Mouse (Mus musculus) large intestine, adult 2 months (tissue): ENCODE data around the gene Ulk2. TPM values are rescaled to one million over a fixed set of nuclear protein-coding genes. Genes with fewer than 3 reads are reported as not detected.
"Not testable (repeated sequence)": the region's sequence is repeated elsewhere in the genome, so short reads cannot be mapped to it uniquely, and the experiment has no call there.

ENCODE experiments used
- DNase-seq: peaks from one replicate; pipeline ENCODE4 v3.0.0-alpha.2; 2012; ENCODE audit warnings: low read depth, low spot score
- WGBS: fragments of 180-500 bp; shearing (Covaris S2); methylation state at CpG from one replicate; pipeline ENCODE4 v1.1.7; 2018; 5-methylcytosine and 5-hydroxymethylcytosine counted together
- polyA plus RNA-seq: library from polyadenylated mRNA; depleted of rRNA; stranded (reverse); fragments of >200 nt; gene quantifications from 2 replicates; pipeline ENCODE4 v1.2.3, GENCODE M21; 2012; rRNA removed

The Ulk2 gene
- polyA plus RNA-seq, result 14.6 and 23.4 TPM in 2 replicates

DNA sequence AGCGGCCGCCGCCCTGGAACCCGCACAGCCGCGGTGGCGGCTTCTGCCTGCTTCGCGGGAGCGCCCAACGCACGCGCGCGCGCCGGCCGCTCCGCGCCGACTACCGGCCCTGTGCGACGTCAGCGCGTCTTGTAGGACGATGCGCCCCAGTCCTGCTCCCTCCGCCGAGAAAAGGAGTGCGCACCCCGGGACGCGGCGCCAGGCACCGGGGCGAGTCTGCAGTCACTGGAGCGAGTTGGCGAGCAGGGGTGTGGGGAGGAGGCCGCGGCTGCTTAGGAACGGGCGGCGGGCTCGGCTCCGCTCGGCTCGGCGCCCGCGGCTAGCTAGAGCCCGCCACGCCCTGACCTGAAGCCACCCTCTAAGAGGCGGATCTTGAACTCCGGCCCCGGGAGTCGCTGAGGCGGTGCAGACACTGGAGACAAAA, at the start of gene Ulk2:
Gene Ulk2, minus strand, starts transcription at position 86 of the 424 bp plus-strand sequence.
- under 1% methylated on average over 58 of the region's 58 CpGs for WGBS
- DNase-seq, result peak; percentile 32

DNA sequence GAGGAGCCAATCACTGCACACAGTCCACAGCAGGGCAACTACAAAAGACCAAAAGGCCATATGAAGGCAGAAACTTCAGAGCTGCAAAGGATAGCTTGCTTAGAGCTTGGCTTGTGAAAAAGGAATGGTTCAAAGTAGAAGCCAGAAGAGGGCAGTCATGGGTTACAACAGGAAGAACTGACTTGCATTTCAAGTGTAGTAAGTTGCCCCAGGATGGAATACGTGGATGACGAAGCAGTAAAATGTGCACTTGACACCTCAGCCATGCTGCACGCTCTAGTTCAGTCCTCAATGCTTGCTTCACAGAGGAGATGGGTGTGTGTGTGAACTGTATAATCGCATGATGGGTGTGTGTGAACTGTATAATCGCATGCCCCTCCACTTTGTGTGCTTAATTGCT, 27.3 kb upstream of the Ulk2 start:
- peak; percentile 6 for DNase-seq

DNA sequence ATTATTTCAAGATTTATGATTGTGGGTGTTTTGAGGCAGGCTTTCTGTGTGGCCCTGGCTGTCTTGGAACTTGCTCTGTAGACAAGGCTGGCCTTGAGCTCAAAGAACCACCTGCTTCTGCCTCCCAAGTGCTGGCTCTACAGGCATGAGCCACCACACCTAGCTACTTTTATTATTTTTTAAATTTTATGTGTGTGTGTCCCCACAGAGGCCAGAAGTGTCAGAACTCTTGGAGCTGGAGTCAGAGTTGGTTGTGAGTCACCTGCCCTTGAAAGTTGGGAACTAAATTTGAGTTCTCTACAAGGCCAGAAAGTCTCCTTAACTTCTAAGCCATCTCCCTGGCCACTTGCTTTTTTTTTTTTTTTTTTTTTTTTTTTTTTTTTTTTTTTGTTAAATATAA, 25.0 kb upstream of the Ulk2 start:
- DNase-seq, result no peak

More for the DNA sequence above, 27.3 kb upstream of the Ulk2 start:
- WGBS, result 38% methylated on average over 5 of the region's 5 CpGs

DNA sequence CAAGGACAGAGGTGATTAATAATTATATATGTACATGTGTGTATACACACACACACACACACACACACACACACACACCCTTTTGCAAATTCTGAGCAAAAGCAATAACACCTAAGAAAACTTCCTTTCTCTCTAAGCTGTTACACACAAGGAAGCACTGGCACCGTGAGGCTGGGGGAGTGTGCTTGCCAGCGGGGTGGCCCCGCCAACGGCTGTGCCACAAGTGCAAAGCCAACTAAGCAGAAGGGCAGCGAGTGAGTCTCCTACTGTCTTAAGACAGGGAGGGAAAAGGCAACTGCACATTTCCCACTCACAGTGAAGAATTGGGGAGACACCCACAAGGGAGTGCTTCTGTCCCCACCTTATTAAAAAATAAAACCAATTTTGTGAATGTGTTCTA, 17.0 kb upstream of the Ulk2 start:
- no peak for DNase-seq
- 78% methylated on average over 5 of the region's 5 CpGs for WGBS

DNA sequence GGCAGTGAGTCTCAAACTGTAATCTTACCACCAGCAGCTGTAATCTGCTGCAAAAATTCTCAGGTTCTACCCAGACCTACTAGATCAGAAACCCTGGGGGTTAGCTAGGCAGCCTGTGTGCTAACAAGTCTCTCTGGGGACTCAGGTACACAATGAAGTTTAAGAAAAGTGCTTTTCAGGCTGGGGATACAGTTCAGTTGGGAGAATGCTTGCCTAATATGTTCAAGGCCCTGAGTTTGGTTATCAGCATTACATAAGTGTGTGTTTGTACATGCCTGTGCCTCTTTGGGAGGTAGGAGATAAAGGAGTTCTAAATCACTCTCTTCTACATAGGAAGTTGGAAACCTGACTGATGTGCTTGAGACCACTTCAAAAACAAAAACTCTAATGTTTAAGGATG, 12.0 kb upstream of the Ulk2 start:
- DNase-seq, result no peak

DNA sequence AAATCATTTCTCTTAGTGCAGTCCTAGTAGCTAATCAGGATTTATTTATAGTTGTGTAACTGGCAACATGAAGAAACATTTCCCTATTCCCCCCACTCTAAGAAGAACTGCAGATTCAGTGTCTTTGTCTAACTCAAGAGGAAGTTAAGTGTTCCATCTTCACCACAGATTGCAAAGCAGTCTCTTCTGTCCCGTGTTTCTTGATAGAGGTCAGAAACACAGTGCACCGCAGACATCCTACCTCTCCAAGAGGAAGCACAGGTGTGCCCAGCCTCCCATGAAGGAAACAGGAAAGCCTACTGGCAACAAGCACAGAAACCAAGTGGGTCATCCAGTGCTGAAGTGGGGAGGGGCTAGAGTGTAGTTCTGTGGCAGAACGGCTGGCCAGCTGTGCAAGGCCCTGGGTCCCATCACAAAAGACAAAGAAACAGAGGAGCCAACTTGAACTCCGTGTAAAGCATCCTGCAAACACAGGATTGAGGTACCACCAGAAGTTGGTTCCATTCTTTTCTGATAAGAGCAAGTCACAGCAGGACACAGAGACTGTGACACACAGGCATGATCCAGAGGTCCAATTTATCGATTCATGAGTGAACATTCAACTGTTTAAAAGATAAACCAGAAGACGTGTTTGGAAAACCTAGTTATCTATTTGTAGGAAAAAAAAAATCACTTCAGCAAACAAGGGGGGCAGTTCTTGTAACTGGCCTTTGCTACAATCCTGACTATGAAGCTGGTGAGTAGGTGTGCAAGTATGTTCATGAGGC, 7.1 kb upstream of the Ulk2 start:
- WGBS, result 64% methylated on average over 6 of the region's 6 CpGs
- no peak for DNase-seq

DNA sequence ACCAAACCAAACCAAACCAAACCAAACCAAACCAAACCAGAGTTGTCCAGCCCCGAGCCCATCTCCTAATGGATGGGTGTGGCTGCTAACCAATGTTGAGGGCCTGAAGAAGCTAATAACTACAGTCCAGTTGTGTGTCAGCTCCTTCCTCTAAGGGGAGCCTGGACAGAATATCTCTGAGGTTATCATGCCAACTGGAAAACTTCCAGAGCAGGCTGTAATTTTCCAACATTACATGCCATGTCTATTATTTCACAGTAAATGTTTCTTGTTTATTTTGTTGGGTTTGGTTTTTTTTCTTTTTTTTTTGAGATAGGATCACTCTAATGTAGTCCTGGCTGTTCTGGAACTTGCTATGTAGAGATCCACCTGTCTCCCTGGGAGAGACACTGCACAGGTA, 4.4 kb upstream of the Ulk2 start:
- WGBS, result 51% methylated on average over 1 of the region's 1 CpGs
- no peak for DNase-seq

DNA sequence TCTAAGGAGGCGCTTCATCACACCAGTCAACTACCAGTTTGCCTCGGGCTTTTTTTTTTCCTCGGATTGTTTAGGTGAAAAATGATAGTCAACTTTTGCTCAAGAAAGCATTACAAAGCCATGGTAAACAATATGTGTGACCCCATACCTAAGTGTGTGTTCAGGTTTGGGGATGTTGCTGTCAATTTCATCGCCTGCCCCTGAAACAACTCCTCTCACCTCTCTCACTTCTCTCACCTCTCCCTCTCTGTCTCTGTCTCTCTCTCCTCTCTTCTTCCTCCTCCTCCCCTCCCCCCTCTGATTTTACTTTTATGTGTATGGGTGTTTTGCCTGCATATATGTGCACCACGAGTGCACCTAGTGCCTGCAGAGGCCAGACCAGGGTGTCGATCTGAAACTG, 666 bp upstream of the Ulk2 start:
- WGBS, result 31% methylated on average over 6 of the region's 6 CpGs
- no peak for DNase-seq

DNA sequence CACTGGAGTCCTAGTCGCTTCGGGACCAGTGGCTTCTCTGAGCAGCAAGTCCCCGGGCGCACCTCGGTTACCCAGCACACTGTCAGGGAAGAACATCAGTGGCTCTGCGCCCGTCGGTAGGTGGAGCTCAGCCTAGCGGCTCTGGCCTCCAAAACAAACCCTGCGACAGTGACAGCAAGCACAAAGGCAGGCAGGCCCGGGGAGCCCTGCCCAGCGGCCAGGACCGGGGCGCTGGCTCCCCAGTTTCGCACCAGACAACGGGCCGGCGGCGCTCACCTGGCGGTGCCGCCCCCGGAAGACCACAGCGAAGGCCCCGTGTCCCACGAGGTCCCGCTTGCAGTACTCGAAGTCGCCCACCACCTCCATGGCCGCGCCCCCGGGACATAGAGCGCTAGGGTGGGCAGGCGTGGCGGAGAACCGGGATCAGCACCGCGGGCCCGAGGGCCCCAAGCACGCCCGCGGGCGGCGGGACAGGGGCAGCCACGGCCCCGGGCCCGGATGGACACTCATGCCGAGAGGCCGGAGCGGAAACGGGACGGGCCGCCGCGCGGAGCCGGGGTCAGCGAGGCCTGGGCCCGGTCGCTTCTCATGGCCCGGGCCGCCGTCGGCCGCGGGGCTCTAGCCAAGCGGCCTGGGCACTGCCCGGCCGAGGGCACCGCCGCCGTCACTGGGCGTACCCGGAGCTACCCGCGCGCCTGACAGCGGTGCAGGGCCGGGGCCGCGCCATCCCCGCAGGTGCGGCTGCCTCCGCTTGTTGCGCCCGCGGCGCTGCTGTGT, 474 bp downstream of the Ulk2 start:
- DNase-seq, result peak; percentile 48

DNA sequence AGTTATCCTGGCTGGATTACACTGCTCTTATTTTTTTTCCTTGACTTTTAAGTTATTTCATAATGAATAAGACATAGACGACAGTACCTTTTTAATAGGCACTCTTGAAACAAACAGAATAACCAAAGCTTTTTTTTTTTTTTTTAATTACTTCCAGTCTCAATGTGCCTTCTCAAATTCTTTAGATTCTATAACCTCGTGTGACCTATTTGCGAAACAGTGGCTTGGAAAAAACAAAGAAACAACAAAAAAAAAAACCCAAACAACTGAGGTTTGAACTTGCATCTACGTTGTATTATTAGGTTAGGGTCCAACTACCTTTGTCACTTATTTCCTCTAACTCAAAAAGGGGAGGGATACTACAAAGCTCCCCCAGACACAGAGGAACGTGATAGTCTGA, 1.2 kb downstream of the Ulk2 start:
- no peak for DNase-seq
- 13% methylated on average over 5 of the region's 5 CpGs for WGBS

More for the DNA sequence above, 474 bp downstream of the Ulk2 start:
- under 1% methylated on average over 87 of the region's 87 CpGs for WGBS

DNA sequence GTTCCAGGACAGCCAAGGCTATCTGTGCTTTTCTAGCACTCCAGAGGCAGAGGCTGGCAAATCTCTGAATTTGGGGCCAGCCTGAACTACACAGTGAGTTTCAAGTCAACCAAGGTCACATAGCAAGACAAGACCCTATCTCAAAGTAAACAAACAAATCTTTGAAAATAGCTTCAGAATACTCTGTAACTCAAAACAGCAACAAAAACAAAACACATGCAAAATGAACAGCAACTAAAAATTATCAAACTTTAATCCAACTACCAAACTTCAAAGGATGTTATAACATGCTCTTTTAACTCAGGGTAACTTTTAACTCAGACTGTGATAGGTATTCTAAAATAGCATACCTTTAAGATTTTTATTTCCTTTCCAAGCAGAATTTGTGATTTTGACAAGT, 2.0 kb downstream of the Ulk2 start:
- no peak for DNase-seq

DNA sequence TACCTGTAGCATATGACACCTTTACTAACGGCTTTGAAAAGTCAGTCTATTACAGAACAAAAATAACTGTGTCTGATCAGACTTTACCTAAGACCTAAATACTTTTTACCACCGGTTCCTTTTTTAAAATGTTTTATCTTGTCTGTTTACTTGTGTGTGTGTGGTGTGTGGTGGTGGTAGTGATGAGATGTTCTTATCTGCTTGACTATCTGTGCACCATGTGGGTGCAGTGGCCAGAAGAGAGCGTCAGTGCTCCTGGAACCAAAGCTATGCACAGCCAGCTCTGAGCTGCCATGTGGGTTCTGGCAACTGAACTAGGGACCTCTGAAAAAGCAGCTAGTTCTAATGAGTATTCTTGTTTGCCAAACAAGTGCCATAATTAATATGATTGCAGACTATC, 3.7 kb downstream of the Ulk2 start:
- DNase-seq, result no peak
- WGBS, result 89% methylated on average over 3 of the region's 3 CpGs

DNA sequence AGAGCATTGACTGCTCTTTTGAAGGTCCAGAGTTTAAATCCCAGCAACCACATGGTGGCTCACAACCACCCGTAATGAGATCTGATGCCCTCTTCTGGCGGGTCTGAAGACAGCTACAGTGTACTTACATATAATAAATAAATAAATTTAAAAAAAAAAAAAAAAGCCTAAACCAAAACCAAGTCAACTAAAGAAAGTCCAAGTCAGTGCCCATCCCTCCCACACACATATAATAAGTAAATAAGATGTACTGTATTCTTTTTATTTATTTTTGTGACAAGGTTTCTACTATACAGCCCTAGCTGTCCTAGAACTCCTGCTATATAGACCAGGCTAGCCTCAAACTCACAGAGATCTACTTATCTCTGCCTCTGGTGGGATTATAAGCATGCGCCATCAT, 14.2 kb downstream of the Ulk2 start:
- not testable (repeated sequence) for DNase-seq
- 78% methylated on average over 3 of the region's 3 CpGs for WGBS

DNA sequence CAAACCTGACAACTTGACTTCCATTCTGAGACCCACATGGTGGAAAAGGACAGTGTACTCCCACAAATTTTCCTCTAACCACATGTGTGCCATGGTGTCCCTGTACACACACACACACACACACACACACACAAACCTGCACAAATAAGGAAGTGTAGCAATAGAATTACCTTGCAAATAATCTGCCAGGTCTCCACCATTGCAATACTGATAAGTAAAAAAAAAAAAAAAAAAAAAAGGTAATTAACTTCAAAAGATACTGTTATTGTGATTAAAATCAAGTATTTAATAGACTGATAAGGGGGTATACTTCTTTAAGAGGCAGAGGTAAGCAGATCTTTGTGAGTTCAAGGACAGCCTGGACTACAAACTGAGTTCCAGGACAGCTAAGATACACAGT, 14.9 kb downstream of the Ulk2 start:
- DNase-seq, result no peak

DNA sequence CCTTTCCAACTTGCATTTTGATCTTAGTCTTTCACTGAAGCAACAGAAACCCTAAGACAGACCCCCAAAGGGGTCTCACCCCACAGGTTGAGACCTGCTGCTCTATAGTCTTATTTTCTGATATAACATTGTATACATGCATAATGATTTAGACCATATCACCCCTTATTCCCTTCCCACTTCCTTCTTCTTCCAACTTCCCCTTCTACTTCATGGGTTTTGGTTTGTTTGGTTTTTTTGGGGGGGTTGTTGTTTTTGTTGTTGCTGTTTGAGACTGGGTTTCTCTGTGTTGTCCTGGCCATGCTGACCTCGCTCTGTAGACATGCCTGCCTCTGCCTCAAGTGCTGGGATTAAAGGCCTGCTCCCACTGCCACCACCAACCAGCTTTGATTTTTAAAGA, 15.7 kb downstream of the Ulk2 start:
- no peak for DNase-seq
- 88% methylated on average over 1 of the region's 1 CpGs for WGBS

DNA sequence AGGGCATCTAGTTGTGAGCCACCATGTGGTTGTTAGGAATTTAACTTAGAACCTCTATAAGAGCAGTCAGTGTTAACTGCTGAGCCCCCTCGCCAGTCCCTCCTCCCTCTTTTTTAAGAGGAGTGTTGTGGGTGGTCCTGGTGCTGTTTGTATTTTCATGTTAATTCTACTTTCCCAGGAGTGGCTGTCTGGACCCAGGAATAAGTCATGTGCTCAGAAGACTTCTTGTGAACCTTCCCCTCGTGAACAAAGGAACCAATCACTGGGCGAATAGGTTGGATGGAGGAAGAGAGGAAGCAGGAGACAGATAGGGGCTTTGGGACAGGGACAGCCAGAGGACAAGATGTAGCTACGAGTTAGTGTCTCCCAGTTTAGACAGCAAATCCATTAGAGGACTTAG, 45.1 kb downstream of the Ulk2 start:
- no peak for DNase-seq
- 75% methylated on average over 4 of the region's 4 CpGs for WGBS

DNA sequence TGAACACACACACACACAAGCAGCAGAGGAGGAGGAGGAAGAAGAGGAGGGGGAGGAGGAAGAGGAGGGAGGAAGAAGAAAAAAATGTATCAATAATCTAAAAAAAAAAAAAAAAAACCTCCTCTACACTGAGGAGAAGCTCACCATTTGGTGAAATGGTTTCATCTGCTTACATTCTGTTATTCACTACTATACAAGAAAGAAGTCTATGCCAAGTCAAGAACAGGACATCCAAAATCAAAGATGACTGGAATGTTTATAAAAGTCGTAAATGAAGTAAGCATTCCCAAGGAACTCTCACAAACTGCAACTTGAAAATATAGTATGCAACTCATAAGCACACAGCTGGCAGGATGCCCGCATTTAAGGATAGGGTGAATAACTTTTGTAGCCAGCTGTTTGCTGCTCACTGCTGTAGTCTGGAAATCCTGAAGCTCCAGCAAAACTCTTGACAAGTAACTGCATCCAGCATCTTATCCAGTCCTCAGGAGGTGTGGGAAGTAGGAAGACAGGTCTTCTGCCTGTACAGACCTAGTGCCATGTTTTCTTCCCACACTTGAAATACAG, 46.2 kb downstream of the Ulk2 start:
- 71% methylated on average over 2 of the region's 2 CpGs for WGBS

DNA sequence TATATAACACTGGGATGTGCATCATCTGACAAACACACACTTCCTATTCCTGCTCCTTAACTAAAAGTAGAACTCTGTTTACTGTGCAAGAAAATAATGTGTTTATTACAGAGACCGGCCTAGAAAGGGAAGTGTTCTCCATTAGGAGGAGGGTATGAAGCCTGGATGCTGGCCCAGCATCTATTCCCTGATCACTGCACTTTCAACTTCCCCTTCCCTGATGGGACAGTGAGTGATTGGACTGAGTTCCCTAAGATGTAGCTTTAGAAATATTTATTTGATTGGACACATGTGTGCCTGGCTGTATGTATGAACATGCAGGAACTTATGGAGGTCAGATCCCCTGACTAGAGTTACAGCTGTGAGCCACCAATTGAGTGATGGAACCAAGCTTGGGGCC, 61.4 kb downstream of the Ulk2 start:
- DNase-seq, result no peak
- 81% methylated on average over 1 of the region's 1 CpGs for WGBS

More for the DNA sequence above, 46.2 kb downstream of the Ulk2 start:
- DNase-seq, result no peak

DNA sequence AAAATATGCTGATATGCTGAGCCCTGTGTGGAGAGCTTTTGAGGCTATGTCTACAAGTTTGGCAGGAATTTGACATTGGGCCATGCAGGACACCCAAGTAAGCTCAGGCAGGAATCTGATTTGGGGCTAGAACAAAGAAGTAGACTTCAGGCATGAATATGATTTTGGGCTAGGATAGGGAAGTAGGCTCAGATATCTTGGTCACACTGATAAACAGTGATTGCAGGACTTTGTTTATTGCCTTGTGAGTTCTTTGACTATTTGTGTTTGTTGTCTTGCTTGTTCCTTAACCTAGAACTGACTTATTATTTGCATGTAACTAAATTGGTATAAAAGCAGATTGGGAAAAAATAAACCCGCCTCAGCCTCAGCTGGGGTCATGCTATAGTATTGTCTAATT, 66.3 kb downstream of the Ulk2 start:
- 97% methylated on average over 1 of the region's 1 CpGs for WGBS
- no peak for DNase-seq

DNA sequence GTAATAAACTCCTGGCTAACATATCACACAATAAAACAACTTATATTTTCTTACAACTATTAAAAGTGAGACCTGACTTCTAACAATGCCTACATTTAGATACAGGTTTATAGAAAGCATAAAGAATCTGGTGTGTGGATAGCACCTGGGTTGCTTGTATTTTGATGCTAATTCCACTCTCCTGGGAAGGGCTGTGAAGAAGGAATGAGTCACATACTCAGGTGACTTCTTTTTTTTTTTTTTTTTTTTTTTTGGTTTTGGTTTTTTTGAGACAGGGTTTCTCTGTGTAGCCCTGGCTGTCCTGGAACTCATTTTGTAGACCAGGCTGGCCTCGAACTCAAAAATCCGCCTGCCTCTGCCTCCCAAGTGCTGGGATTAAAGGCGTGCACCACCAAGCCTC, 72.3 kb downstream of the Ulk2 start:
- WGBS, result 95% methylated on average over 3 of the region's 3 CpGs
- DNase-seq, result not testable (repeated sequence)

DNA sequence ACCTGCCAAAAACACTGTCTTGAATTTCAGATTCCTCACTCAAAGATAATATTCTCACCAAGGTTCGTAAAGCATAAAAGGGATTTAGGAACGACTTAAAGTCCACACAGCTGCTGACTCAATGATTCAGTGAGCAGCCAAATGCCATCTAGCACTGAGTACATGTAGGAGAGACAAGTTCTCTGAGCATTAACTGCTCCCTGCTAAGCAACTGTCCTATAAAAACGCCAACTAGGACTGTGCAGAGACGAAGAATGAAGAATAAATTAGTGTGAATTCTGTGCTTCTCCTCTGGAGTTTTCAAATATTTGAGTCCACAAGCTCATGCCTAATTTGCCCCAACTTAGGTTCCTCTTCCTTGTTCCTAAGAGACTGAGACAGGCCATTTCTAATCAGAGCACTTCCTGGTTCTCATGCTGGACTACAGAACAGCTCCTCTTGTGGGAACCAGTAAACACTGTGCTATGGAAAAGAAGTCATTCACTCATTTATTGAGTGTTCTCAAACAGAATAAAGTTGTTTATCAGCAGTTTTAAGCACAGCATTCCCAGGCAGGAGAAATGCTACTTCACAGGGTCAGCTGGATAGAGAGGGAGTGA, 80.2 kb downstream of the Ulk2 start:
- DNase-seq, result no peak
- WGBS, result 52% methylated on average over 4 of the region's 4 CpGs
